In genomic region chr1:191224981-191225703, GRCm38 (mm10) we compare ENCODE assay signal across 8 mouse cellular contexts. TPM values are rescaled to one million over a fixed set of nuclear protein-coding genes. Genes with fewer than 3 reads are reported as not detected.
A peak's percentile ranks its signal among the peaks of the same experiment; 100 is the strongest.
DNase-seq lines count a peak whose midpoint lies in the region; ATAC-seq lines count a peak whose summit lies in the region.

No protein-coding gene starts in this region.

- H3K4me2 ChIP-seq in kidney, embryonic 14.5 days (replicated peaks; ENCODE audit: low read depth, low read length): peak overlapping the region; percentile 96
- peak overlapping the region; percentile 96 for H3K4me2 ChIP-seq in forebrain, embryonic 14.5 days (ENCODE audit: low read length)
- H3K4me2 ChIP-seq in limb, embryonic 11.5 days (ENCODE audit: low read depth, severe bottlenecking): peak overlapping the region; percentile 97
- peak overlapping the region; percentile 98 for H3K4me2 ChIP-seq in neural tube, embryonic 12.5 days (replicated peaks)

- no peak overlapping the region for H3K27ac ChIP-seq in kidney, embryonic 14.5 days (ENCODE audit: low read depth, low read length)
- H3K27ac ChIP-seq in forebrain, embryonic 14.5 days (ENCODE audit: low read depth, low read length): no peak overlapping the region
- H3K27ac ChIP-seq in limb, embryonic 11.5 days (replicated peaks; ENCODE audit: low read depth, low read length): no peak overlapping the region
- no peak overlapping the region for H3K27ac ChIP-seq in neural tube, embryonic 12.5 days

- no peaks in the 10 kb centered on the region for H3K36me3 ChIP-seq in kidney, embryonic 14.5 days (ENCODE audit: control insufficient read depth, insufficient read depth, low read length)
- no peaks in the 10 kb centered on the region for H3K36me3 ChIP-seq in forebrain, embryonic 14.5 days (ENCODE audit: control insufficient read depth, insufficient read depth, low read length)
- no peaks in the 10 kb centered on the region for H3K36me3 ChIP-seq in limb, embryonic 11.5 days (ENCODE audit: control insufficient read depth, insufficient read depth, low read length)
- H3K36me3 ChIP-seq in neural tube, embryonic 12.5 days: no peaks in the 10 kb centered on the region

- H3K4me3 ChIP-seq in kidney, embryonic 14.5 days (ENCODE audit: low read length): peak overlapping the region; percentile 77
- peak overlapping the region; percentile 64 for H3K4me3 ChIP-seq in forebrain, embryonic 14.5 days (ENCODE audit: low read depth, low read length)
- H3K4me3 ChIP-seq in limb, embryonic 11.5 days (ENCODE audit: low read depth, low read length): peak overlapping the region; percentile 71
- H3K4me3 ChIP-seq in neural tube, embryonic 12.5 days: peak overlapping the region; percentile 77

- H3K9ac ChIP-seq in kidney, embryonic 14.5 days (ENCODE audit: low read depth, low read length): peak overlapping the region; percentile 78
- peak overlapping the region; percentile 72 for H3K9ac ChIP-seq in forebrain, embryonic 14.5 days (ENCODE audit: low read length)
- H3K9ac ChIP-seq in limb, embryonic 11.5 days (ENCODE audit: low read length): peak overlapping the region; percentile 69
- peak overlapping the region; percentile 80 for H3K9ac ChIP-seq in neural tube, embryonic 12.5 days

- H3K9me3 ChIP-seq in kidney, embryonic 14.5 days (ENCODE audit: control insufficient read depth, low read length): no peaks in the 10 kb centered on the region
- no peaks in the 10 kb centered on the region for H3K9me3 ChIP-seq in forebrain, embryonic 14.5 days (replicated peaks; ENCODE audit: control insufficient read depth, low read length)
- no peaks in the 10 kb centered on the region for H3K9me3 ChIP-seq in limb, embryonic 11.5 days (ENCODE audit: control insufficient read depth, low read length)
- no peaks in the 10 kb centered on the region for H3K9me3 ChIP-seq in neural tube, embryonic 12.5 days

- H3K4me1 ChIP-seq in kidney, embryonic 14.5 days (ENCODE audit: control insufficient read depth, insufficient read depth, low read length): 0 out of 2 replicates have a peak, but pooled peaks cover 9% of the 10 kb centered on the region
- H3K4me1 ChIP-seq in forebrain, embryonic 14.5 days (ENCODE audit: control insufficient read depth, insufficient read depth, low read length): peaks cover 9% of the 10 kb centered on the region
- H3K4me1 ChIP-seq in limb, embryonic 11.5 days (ENCODE audit: control insufficient read depth, insufficient read depth, low read length): peaks cover 6% of the 10 kb centered on the region; the same call in 1 of the 2 replicates
- H3K4me1 ChIP-seq in neural tube, embryonic 12.5 days: peaks cover 14% of the 10 kb centered on the region

- no peaks in the 10 kb centered on the region for H3K27me3 ChIP-seq in kidney, embryonic 14.5 days (ENCODE audit: control insufficient read depth, insufficient read depth, low read length)
- no peaks in the 10 kb centered on the region for H3K27me3 ChIP-seq in forebrain, embryonic 14.5 days (replicated peaks; ENCODE audit: control insufficient read depth, insufficient read depth, low read length)
- no peaks in the 10 kb centered on the region for H3K27me3 ChIP-seq in limb, embryonic 11.5 days (ENCODE audit: control insufficient read depth, insufficient read depth, low read length)
- H3K27me3 ChIP-seq in neural tube, embryonic 12.5 days (replicated peaks): no peaks in the 10 kb centered on the region

- no peak for DNase-seq in kidney, postnatal 25 days
- peak; percentile 55 for DNase-seq in R1 (ENCODE audit: low read depth, low spot score)
- DNase-seq in forebrain, embryonic 14.5 days (ENCODE audit: low spot score): no peak
- DNase-seq in limb, embryonic 11.5 days (ENCODE audit: low spot score): no peak
- DNase-seq in left cerebral cortex, adult 8-10 months (ENCODE audit: low spot score in 2 of 2): no peak
- no peak for DNase-seq in thymus, postnatal 10 days (ENCODE audit: low spot score in 2 of 2)

- no peak for ATAC-seq in kidney, embryonic 14.5 days (ENCODE audit: low FRiP score, low TSS enrichment)
- no peak for ATAC-seq in forebrain, embryonic 14.5 days
- no peak for ATAC-seq in limb, embryonic 11.5 days (ENCODE audit: insufficient number of reproducible peaks, low FRiP score, low TSS enrichment, low read depth)
- ATAC-seq in neural tube, embryonic 12.5 days (ENCODE audit: low FRiP score, low read depth): peak; percentile 17

- 41% methylated on average over 9 of the region's 9 CpGs for WGBS in kidney, embryonic 14.5 days
- WGBS in forebrain, embryonic 14.5 days: 55% methylated on average over 9 of the region's 9 CpGs
- WGBS in limb, embryonic 11.5 days: 49% methylated on average over 9 of the region's 9 CpGs
- 59% methylated on average over 9 of the region's 9 CpGs for WGBS in neural tube, embryonic 12.5 days

RNA-seq across cellular contexts. Expression of gene Atf3, which starts 7.3 kb away (rescaled TPM):
- 2.1 and 2.3 TPM in 2 replicates for polyA plus RNA-seq in kidney, embryonic 14.5 days (2014; fragmentation: Nextera tagmentation; extraction: Ambion mirVana)
- polyA plus RNA-seq in forebrain, embryonic 14.5 days (2014; fragmentation: Nextera tagmentation; extraction: Ambion mirVana): 0.98 and 1.5 TPM in 2 replicates
- polyA plus RNA-seq in limb, embryonic 11.5 days (2014; fragmentation: Nextera tagmentation; extraction: Ambion mirVana): 2.2 and 2.3 TPM in 2 replicates
- 2.0 and 2.1 TPM in 2 replicates for polyA plus RNA-seq in neural tube, embryonic 12.5 days (2016; fragmentation: Nextera tagmentation; extraction: Ambion mirVana)
- 1 to 10 TPM; 1.0 to 4.6 (median 2.5) TPM for total RNA-seq in left cerebral cortex, adult 8-10 months (2022)
